Mouse (Mus musculus): ENCODE data around the gene Tmem150c. TPM values are rescaled to one million over a fixed set of nuclear protein-coding genes. Genes with fewer than 3 reads are reported as not detected.
A peak's percentile ranks its signal among the peaks of the same experiment; 100 is the strongest.

Gene Tmem150c
- polyA plus RNA-seq, 1 experiment from 2014 or later: 8.2 TPM

GRCm38 (mm10) chr5:100120711-100121141, 38.9 kb downstream of the Tmem150c start:
- Histone ChIP-seq H3K27me3 (0 out of 2 replicates have a peak, but pooled peaks cover 4% of the 10 kb centered on the region), H3K4me3 (peak overlapping the region; percentile 14), H3K27ac (no peak overlapping the region), H3K4me2 (replicated peaks) (peak overlapping the region; percentile 47), H3K9me3 (replicated peaks) (peaks cover 6% of the 10 kb centered on the region; the same call in 1 of the 2 replicates), H3K36me3 (no peaks in the 10 kb centered on the region), H3K9ac (no peak overlapping the region), H3K4me1 (peaks cover 9% of the 10 kb centered on the region; the same call in 1 of the 2 replicates)
- 3% methylated on average over 20 of the region's 20 CpGs for WGBS
- ATAC-seq (ENCODE audit: low FRiP score): 0 out of 2 replicates have a peak, but pooled peaks have one; percentile 47

- no peak for ATAC-seq (ENCODE audit: low FRiP score)
- Histone ChIP-seq H3K4me1 (peaks cover 9% of the 10 kb centered on the region; the same call in 1 of the 2 replicates), H3K27ac (no peak overlapping the region), H3K4me2 (replicated peaks) (no peak overlapping the region), H3K4me3 (no peak overlapping the region), H3K9ac (no peak overlapping the region), H3K36me3 (no peaks in the 10 kb centered on the region), H3K9me3 (replicated peaks) (peaks cover 6% of the 10 kb centered on the region; the same call in 1 of the 2 replicates), H3K27me3 (0 out of 2 replicates have a peak, but pooled peaks cover 4% of the 10 kb centered on the region)
- WGBS: 39% methylated on average over 8 of the region's 8 CpGs
Measured at GRCm38 (mm10) chr5:100119331-100119730, 40.3 kb downstream of the Tmem150c start.

DNA sequence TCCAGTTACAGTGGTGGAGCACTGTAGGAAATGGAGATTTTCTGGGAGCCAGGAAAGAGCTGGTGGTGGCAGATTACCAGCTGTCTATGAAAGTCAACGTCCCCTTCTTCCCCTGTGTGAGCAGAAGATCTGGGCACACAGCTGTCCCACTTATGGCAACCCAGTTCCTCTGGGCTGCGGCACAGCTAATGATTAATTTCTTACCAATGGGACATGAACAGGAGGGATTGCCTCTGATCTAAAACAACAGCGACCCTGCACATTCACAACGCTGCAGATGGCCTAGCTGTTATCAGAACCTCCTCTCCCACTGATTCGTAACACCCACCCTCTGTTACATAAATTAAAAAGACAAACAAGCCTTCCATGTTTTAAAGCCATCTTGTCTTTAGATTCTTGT, 46.2 kb downstream of the Tmem150c start:
- Histone ChIP-seq H3K36me3 (no peaks in the 10 kb centered on the region), H3K4me1 (no peaks in the 10 kb centered on the region; the same call in 1 of the 2 replicates), H3K9ac (no peak overlapping the region), H3K27me3 (no peaks in the 10 kb centered on the region), H3K4me3 (no peak overlapping the region), H3K27ac (no peak overlapping the region), H3K4me2 (replicated peaks) (no peak overlapping the region), H3K9me3 (replicated peaks) (peaks cover 6% of the 10 kb centered on the region; the same call in 1 of the 2 replicates)
- ATAC-seq (ENCODE audit: low FRiP score): no peak
- 39% methylated on average over 5 of the region's 5 CpGs for WGBS

DNA sequence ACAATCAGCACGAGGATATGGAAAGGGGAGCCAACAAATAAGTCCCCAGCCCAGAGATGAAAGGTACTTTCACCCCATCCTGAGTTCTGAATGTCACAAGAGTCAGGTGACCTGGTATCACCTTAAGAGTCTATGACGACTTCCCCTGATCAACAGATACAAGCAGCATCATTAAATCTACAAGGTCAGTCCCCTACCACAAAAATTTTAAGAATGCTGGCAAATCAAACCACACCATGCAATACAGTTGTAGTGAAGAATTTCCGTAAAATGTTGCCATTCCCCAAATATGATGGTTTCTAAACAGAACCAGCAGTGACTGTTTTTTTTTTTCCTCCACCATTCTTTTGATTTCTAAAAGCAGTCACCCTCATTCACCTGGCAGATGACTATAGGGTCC, 49.0 kb downstream of the Tmem150c start:
- H3K27me3 ChIP-seq: no peaks in the 10 kb centered on the region
- no peaks in the 10 kb centered on the region for H3K9me3 ChIP-seq (replicated peaks)
- H3K36me3 ChIP-seq: no peaks in the 10 kb centered on the region
- H3K27ac ChIP-seq: no peak overlapping the region
- no peak overlapping the region for H3K4me3 ChIP-seq
- no peaks in the 10 kb centered on the region; the same call in 1 of the 2 replicates for H3K4me1 ChIP-seq
- no peak for ATAC-seq (ENCODE audit: low FRiP score)
- no peak overlapping the region for H3K9ac ChIP-seq
- 80% methylated on average over 3 of the region's 3 CpGs for WGBS
- H3K4me2 ChIP-seq (replicated peaks): no peak overlapping the region

DNA sequence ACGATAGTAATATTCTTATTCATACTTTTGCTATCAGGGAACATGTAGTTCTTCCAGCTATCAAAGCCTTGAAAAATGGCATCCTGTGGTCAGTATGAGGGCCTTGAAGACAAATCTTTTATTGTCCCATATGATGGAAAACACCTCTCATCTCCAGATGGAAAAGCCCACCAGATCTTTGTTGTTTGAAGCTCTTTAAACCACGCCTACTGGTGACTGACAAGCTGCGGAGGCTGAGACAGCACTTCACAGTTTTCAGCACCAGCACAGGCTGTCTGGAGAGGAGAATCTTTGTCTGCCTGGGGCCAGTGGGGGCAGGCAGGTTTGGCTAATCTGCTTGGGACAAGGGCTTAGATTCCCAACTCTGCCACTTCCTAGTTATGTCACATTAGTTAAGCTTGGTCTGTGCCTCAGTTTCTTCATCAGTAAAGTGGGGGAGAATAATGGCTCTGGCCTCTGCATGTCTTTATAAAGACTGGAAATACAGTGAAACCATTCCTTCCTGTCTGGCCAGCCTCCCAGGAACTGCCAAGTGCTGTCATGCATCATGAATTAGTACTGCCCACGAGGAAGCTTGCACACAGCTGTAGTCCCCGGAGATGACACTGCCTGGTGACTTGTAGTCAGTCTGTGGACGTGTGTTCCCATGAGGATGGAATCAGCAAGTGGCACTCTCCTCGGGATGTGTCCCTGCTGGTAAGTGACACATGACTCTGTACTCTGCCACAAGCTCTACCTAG, 49.9 kb downstream of the Tmem150c start:
- H3K4me2 ChIP-seq (replicated peaks): no peak overlapping the region
- no peak overlapping the region for H3K9ac ChIP-seq
- no peaks in the 10 kb centered on the region for H3K27me3 ChIP-seq
- no peak for ATAC-seq (ENCODE audit: low FRiP score)
- no peaks in the 10 kb centered on the region for H3K36me3 ChIP-seq
- no peak overlapping the region for H3K27ac ChIP-seq
- H3K4me1 ChIP-seq: no peaks in the 10 kb centered on the region; the same call in 1 of the 2 replicates
- no peaks in the 10 kb centered on the region for H3K9me3 ChIP-seq (replicated peaks)
- no peak overlapping the region for H3K4me3 ChIP-seq
- WGBS: 54% methylated on average over 7 of the region's 7 CpGs

DNA sequence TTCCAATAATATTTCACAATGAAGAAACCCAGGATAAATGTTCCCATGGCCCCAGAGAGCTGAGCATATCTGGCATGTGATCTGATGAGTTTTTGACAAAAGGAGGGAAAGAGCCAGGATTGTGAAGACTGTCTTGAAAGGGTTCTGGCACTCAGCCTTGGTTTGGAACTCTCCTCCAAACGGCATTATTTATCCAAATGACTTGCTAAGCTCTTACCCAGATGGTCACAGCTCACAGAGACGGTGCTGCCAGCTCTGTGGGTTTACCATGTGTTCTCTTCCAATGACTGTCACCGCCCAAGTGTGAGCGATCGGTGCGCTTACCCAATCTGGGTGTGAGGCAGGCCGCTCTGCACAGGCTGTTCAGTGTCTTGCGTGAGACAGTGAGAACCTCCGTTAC, 50.7 kb downstream of the Tmem150c start:
- Histone ChIP-seq H3K9ac (no peak overlapping the region), H3K4me1 (no peaks in the 10 kb centered on the region; the same call in 1 of the 2 replicates), H3K36me3 (no peaks in the 10 kb centered on the region), H3K4me3 (no peak overlapping the region), H3K4me2 (replicated peaks) (no peak overlapping the region), H3K27ac (no peak overlapping the region), H3K27me3 (no peaks in the 10 kb centered on the region), H3K9me3 (replicated peaks) (no peaks in the 10 kb centered on the region)
- WGBS: 85% methylated on average over 9 of the region's 9 CpGs
- ATAC-seq (ENCODE audit: low FRiP score): no peak

DNA sequence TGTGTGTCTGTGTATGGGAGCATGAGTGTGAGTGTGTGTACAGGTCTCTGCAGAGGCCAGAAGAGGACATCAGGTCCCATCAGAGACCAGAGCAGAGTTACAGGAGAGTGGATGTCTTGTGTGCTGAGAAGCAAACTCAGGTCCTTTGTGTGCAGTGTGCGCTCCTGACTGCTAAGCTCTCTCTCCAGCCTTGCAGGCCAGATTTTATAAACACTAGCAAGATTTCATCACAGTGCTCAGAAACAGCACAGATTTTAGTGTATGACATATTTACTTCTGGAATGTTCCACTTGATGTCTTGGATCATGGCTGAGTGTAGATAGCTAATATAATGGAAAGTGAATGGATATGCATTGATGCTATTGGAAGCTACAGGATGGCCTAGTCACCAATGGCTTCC, 57.2 kb downstream of the Tmem150c start:
- Histone ChIP-seq H3K36me3 (no peaks in the 10 kb centered on the region), H3K4me2 (replicated peaks) (no peak overlapping the region), H3K4me1 (no peaks in the 10 kb centered on the region), H3K27ac (no peak overlapping the region), H3K4me3 (no peak overlapping the region), H3K9me3 (replicated peaks) (no peaks in the 10 kb centered on the region), H3K9ac (no peak overlapping the region), H3K27me3 (no peaks in the 10 kb centered on the region)
- no peak for ATAC-seq (ENCODE audit: low FRiP score)
- 96% methylated on average over 1 of the region's 1 CpGs for WGBS

DNA sequence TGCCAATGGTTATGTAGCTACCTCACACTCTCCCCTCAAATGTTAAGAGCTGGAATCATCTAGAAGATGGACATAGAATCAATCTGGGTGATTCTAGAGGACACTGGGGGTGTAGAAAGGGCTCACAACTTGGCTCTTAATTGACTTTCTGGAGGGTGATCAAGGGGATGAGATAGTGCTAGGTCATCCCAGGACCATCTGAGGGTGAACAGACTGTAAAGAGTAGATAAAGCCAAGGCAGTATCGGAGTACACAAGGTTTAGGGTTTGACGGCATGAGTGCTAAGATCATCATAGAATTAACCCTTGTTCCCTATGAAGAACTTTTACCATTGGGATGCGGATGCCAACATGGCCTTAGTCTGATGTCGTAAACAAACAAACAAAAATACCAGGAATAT, 61.6 kb downstream of the Tmem150c start:
- WGBS: 93% methylated on average over 4 of the region's 4 CpGs
- H3K4me2 ChIP-seq (replicated peaks): no peak overlapping the region
- H3K9me3 ChIP-seq (replicated peaks): no peaks in the 10 kb centered on the region
- no peaks in the 10 kb centered on the region for H3K36me3 ChIP-seq
- H3K4me1 ChIP-seq: no peaks in the 10 kb centered on the region
- H3K9ac ChIP-seq: no peak overlapping the region
- no peaks in the 10 kb centered on the region for H3K27me3 ChIP-seq
- no peak overlapping the region for H3K4me3 ChIP-seq
- H3K27ac ChIP-seq: no peak overlapping the region
- ATAC-seq (ENCODE audit: low FRiP score): no peak

- Histone ChIP-seq H3K9me3 (replicated peaks) (no peaks in the 10 kb centered on the region), H3K9ac (no peak overlapping the region), H3K4me3 (no peak overlapping the region), H3K36me3 (no peaks in the 10 kb centered on the region), H3K27ac (no peak overlapping the region), H3K27me3 (no peaks in the 10 kb centered on the region), H3K4me1 (peaks cover 2% of the 10 kb centered on the region; the same call in 1 of the 2 replicates), H3K4me2 (replicated peaks) (no peak overlapping the region)
- no peak for ATAC-seq (ENCODE audit: low FRiP score)
- 74% methylated on average over 5 of the region's 5 CpGs for WGBS
Measured at GRCm38 (mm10) chr5:100096955-100097354, 62.7 kb downstream of the Tmem150c start.

DNA sequence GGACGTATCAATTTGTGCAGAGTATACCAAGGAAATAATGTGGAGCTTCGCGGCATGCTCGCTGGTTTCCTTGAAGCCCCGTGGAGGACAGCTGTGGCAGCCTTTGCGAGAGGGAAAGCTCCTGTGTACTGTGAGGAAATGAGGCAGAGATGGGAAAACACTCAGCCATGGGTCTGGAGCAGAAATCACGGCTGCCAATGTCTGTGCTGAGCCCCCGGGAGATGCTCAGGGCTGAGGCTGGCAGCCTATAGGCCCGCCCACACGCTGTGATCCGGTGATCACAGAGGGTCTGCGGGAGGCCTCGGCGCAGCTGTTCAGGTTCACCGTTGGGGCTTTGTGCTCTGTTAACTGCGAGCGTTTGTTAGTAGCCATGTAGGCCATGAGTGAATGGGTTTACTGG, 68.0 kb downstream of the Tmem150c start:
- no peaks in the 10 kb centered on the region for H3K9me3 ChIP-seq (replicated peaks)
- peaks cover 19% of the 10 kb centered on the region for H3K4me1 ChIP-seq
- no peaks in the 10 kb centered on the region for H3K36me3 ChIP-seq
- H3K9ac ChIP-seq: peak overlapping the region; percentile 39
- H3K4me2 ChIP-seq (replicated peaks): peak overlapping the region; percentile 41
- peak overlapping the region; percentile 83 for H3K27ac ChIP-seq
- no peaks in the 10 kb centered on the region for H3K27me3 ChIP-seq
- ATAC-seq (ENCODE audit: low FRiP score): peak; percentile 87
- no peak overlapping the region for H3K4me3 ChIP-seq
- WGBS: 10% methylated on average over 17 of the region's 17 CpGs

DNA sequence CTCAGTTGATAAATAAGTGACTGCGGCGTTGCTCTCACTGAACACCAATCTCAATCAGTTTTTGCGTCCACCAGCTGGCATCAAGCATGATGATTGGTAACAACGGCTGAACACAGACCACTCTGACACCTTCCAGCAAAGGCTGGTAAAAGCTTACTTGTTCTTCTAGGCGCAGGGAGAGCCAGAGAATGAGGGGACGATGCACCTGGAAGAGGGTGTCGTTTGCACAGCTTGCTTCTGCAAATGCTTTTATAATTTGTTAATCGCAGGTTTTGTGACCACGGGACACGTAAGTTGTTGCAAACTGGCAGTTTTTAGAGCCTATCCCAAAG, 68.4 kb downstream of the Tmem150c start:
- Histone ChIP-seq H3K4me3 (no peak overlapping the region), H3K27ac (peak overlapping the region; percentile 83), H3K4me2 (replicated peaks) (peak overlapping the region; percentile 41), H3K4me1 (peaks cover 19% of the 10 kb centered on the region), H3K9ac (0 out of 2 replicates have a peak overlapping the region, but pooled peaks have one; percentile 39), H3K9me3 (replicated peaks) (no peaks in the 10 kb centered on the region), H3K27me3 (no peaks in the 10 kb centered on the region), H3K36me3 (no peaks in the 10 kb centered on the region)
- peak; percentile 68 for ATAC-seq (ENCODE audit: low FRiP score)
- WGBS: 43% methylated on average over 10 of the region's 10 CpGs

- peak; percentile 73 for ATAC-seq (ENCODE audit: low FRiP score)
- no peaks in the 10 kb centered on the region for H3K9me3 ChIP-seq (replicated peaks)
- peak overlapping the region; percentile 83 for H3K27ac ChIP-seq
- H3K4me3 ChIP-seq: no peak overlapping the region
- no peaks in the 10 kb centered on the region for H3K36me3 ChIP-seq
- no peaks in the 10 kb centered on the region for H3K27me3 ChIP-seq
- peaks cover 19% of the 10 kb centered on the region for H3K4me1 ChIP-seq
- H3K9ac ChIP-seq: no peak overlapping the region
- 34% methylated on average over 12 of the region's 12 CpGs for WGBS
- H3K4me2 ChIP-seq (replicated peaks): peak overlapping the region; percentile 41
Measured at GRCm38 (mm10) chr5:100090515-100091262, 68.9 kb downstream of the Tmem150c start.
